Mouse (Mus musculus): ENCODE results near the gene Mcm7. TPM values are rescaled to one million over a fixed set of nuclear protein-coding genes. Genes with fewer than 3 reads are reported as not detected.
"Not testable (repeated sequence)": the region's sequence is repeated elsewhere in the genome, so short reads cannot be mapped to it uniquely, and the experiment has no call there.

Mcm7 gene
- 1 to 10 TPM; 8.6 to 9.0 TPM for total RNA-seq (2021)
- long read RNA-seq, experiment 1, transcript Mcm7-201 (15 exons, 2,962 nt): major isoform, 6 of 9 reads
- long read RNA-seq, experiment 1, partial matches to known transcripts: 2 of 9 reads
- long read RNA-seq, experiment 1, other reads (novel, unspliced or antisense): 1 of 9 reads
- long read RNA-seq, experiment 2, transcript Mcm7-201 (15 exons, 2,962 nt): major isoform, 5 of 15 reads
- long read RNA-seq, experiment 2, partial matches to known transcripts: 2 of 15 reads
- long read RNA-seq, experiment 2, other reads (novel, unspliced or antisense): 8 of 15 reads

- intact Hi-C loops (cut with DNase I): loop anchor here (1.0 to 10.0 kb wide), 3 partner anchors 15 to 640 kb away; partner anchors contain the start of genes Cnpy4, Epo, Gnb2 and Mepce
- DNase-seq: peak; percentile 98
- peak; percentile 27; the same call in 1 of the 2 replicates for TF ChIP-seq CTCF (IDR thresholded peaks at IDR 0.05)
- H3K4me3 ChIP-seq: peak within 1 kb of the TSS; percentile 79
- peak within 1 kb of the TSS; percentile 92 for H3K27ac ChIP-seq
Measured at GRCm38 (mm10) chr5:138171695-138172491, at the start of gene Mcm7, which contains the start of gene Ap4m1. Gene Mcm7 (minus strand): TSS chr5:138172422. Gene Ap4m1 (plus strand): TSS chr5:138172002.

GRCm38 (mm10) chr5:138219864-138220263, 47.6 kb upstream of the Mcm7 start:
- no peak for DNase-seq
- intact Hi-C loops (cut with DNase I): no loop called here
- no peak overlapping the region for H3K27ac ChIP-seq
- no peak for TF ChIP-seq CTCF (IDR thresholded peaks at IDR 0.05)
- H3K4me3 ChIP-seq: no peak overlapping the region

GRCm38 (mm10) chr5:138216632-138217031, 44.4 kb upstream of the Mcm7 start:
- H3K4me3 ChIP-seq; H3K27ac ChIP-seq; DNase-seq; intact Hi-C loops (cut with DNase I): not testable (repeated sequence)

GRCm38 (mm10) chr5:138207873-138208272, 35.7 kb upstream of the Mcm7 start:
- intact Hi-C loops (cut with DNase I): loop anchor here (2.0 kb wide), 1 partner anchor 27 kb away; no protein-coding TSS in a partner anchor
- no peak overlapping the region for H3K27ac ChIP-seq
- no peak overlapping the region for H3K4me3 ChIP-seq
- TF ChIP-seq CTCF (IDR thresholded peaks at IDR 0.05): no peak
- DNase-seq: no peak

- no peak for TF ChIP-seq CTCF (IDR thresholded peaks at IDR 0.05)
- no peak for DNase-seq
- intact Hi-C loops (cut with DNase I): loop anchor here (2.0 kb wide), 1 partner anchor 28 kb away; no protein-coding TSS in a partner anchor
- Histone ChIP-seq H3K27ac (no peak overlapping the region), H3K4me3 (no peak overlapping the region)
Measured at GRCm38 (mm10) chr5:138207253-138207652, 35.0 kb upstream of the Mcm7 start.

- H3K27ac ChIP-seq: no peak overlapping the region
- intact Hi-C loops (cut with DNase I): no loop called here
- TF ChIP-seq CTCF (IDR thresholded peaks at IDR 0.05): no peak
Measured at GRCm38 (mm10) chr5:138202086-138202485, 29.9 kb upstream of the Mcm7 start.

GRCm38 (mm10) chr5:138199576-138199975, 27.4 kb upstream of the Mcm7 start:
- DNase-seq: no peak
- no peak overlapping the region for H3K27ac ChIP-seq
- intact Hi-C loops (cut with DNase I): no loop called here
- H3K4me3 ChIP-seq: no peak overlapping the region
- peak; percentile 42 for TF ChIP-seq CTCF (IDR thresholded peaks at IDR 0.05)

More at GRCm38 (mm10) chr5:138202086-138202485, 29.9 kb upstream of the Mcm7 start:
- no peak for DNase-seq
- H3K4me3 ChIP-seq: no peak overlapping the region

- no peak for DNase-seq
- Histone ChIP-seq H3K4me3 (peak overlapping the region; percentile 83), H3K27ac (peak overlapping the region; percentile 94)
- TF ChIP-seq CTCF (IDR thresholded peaks at IDR 0.05): no peak
- intact Hi-C loops (cut with DNase I): loop anchor here (2.0 kb wide), 1 partner anchor 79 kb away; the partner anchor contains the start of gene Zscan21
Measured at GRCm38 (mm10) chr5:138195463-138195862, 23.2 kb upstream of the Mcm7 start.

- peak; percentile 48 for DNase-seq
- no peak for TF ChIP-seq CTCF (IDR thresholded peaks at IDR 0.05)
- intact Hi-C loops (cut with DNase I): loop anchor here (2.0 kb wide), 1 partner anchor 78 kb away; the partner anchor contains the start of gene Zscan21
- Histone ChIP-seq H3K27ac (peak overlapping the region; percentile 94), H3K4me3 (peak overlapping the region; percentile 83)
Measured at GRCm38 (mm10) chr5:138194755-138195345, 22.6 kb upstream of the Mcm7 start.

GRCm38 (mm10) chr5:138193771-138194727, 21.8 kb upstream of the Mcm7 start, which contains the start of gene Mblac1:
Gene Mblac1 (plus strand): TSS chr5:138194314.
- peak; percentile 88 for DNase-seq
- no peak for TF ChIP-seq CTCF (IDR thresholded peaks at IDR 0.05)
- Histone ChIP-seq H3K4me3 (peak within 1 kb of the TSS; percentile 83), H3K27ac (peak within 1 kb of the TSS; percentile 94)
- intact Hi-C loops (cut with DNase I): loop anchor here (2.0 kb wide), 1 partner anchor 77 kb away; the partner anchor contains the start of gene Zscan21

GRCm38 (mm10) chr5:138187661-138188306, 15.6 kb upstream of the Mcm7 start:
- intact Hi-C loops (cut with DNase I): loop anchor here (1.0 kb wide), 1 partner anchor 16 kb away; no protein-coding TSS in a partner anchor
- TF ChIP-seq CTCF (IDR thresholded peaks at IDR 0.05): no peak

More at GRCm38 (mm10) chr5:138187661-138188306, 15.6 kb upstream of the Mcm7 start:
- H3K27ac ChIP-seq: peak overlapping the region; percentile 97
- peak overlapping the region; percentile 98 for H3K4me3 ChIP-seq
- DNase-seq: peak; percentile 68

Data from gastrocnemius, adult 2 months (tissue).